Mouse (Mus musculus) gastrocnemius, adult 2 months (tissue): ENCODE measurements around the gene Ttc7b. TPM values are rescaled to one million over a fixed set of nuclear protein-coding genes. Genes with fewer than 3 reads are reported as not detected.

Source experiments
- DNase-seq: peaks from one replicate; pipeline ENCODE4 v3.0.0; 2022
- H3K27ac ChIP-seq: fragments of 200-600 bp; 2 replicates; pipeline ENCODE4 v1.8.1; 2022; ENCODE audit warnings: mild to moderate bottlenecking
- H3K4me3 ChIP-seq: fragments of 200-600 bp; 2 replicates; pipeline ENCODE4 v1.8.1; 2022; ENCODE audit warnings: mild to moderate bottlenecking, moderate library complexity
- CTCF ChIP-seq: fragments of 200-600 bp; IDR thresholded peaks from 2 replicates; pipeline ENCODE4 v1.8.1; 2022; ENCODE audit warnings: antibody characterized with exemption, mild to moderate bottlenecking, moderate library complexity
- intact Hi-C: fragments of 180-260 bp; cut with DNase I; formaldehyde crosslinking; loops from one replicate; pipeline ENCODE4 v1.15.1; 2025
- total RNA-seq, 2 experiments: library from RNA; stranded (reverse); gene quantifications; 2 replicates each; pipeline ENCODE4 v1.2.3; 2021

Ttc7b gene
- total RNA-seq, 2 experiments from 2014 or later: 147 to 160 TPM

- intact Hi-C loops: loop anchor here (10.0 kb wide), 1 partner anchor 61 kb away; no protein-coding TSS in a partner anchor
Measured at GRCm38 (mm10) chr12:100516161-100516838, 4.3 kb downstream of the Ttc7b start.

GRCm38 (mm10) chr12:100515493-100515892, 5.1 kb downstream of the Ttc7b start:
- intact Hi-C loops: loop anchor here (10.0 kb wide), 1 partner anchor 61 kb away; no protein-coding TSS in a partner anchor
- no peak for DNase-seq
- no peak for TF ChIP-seq CTCF
- Histone ChIP-seq H3K27ac (0 out of 2 replicates have a peak overlapping the region, but pooled peaks have one; percentile 6), H3K4me3 (no peak overlapping the region)

More at GRCm38 (mm10) chr12:100516161-100516838, 4.3 kb downstream of the Ttc7b start:
- no peak for TF ChIP-seq CTCF
- no peak for DNase-seq
- Histone ChIP-seq H3K27ac (no peak overlapping the region), H3K4me3 (no peak overlapping the region)

- no peak overlapping the region for H3K4me3 ChIP-seq
- H3K27ac ChIP-seq: peak overlapping the region; percentile 64
- TF ChIP-seq CTCF: no peak
- intact Hi-C loops: loop anchor here (10.0 kb wide), 1 partner anchor 60 kb away; no protein-coding TSS in a partner anchor
- DNase-seq: peak; percentile 22
Measured at GRCm38 (mm10) chr12:100514611-100515010, 6.0 kb downstream of the Ttc7b start.

GRCm38 (mm10) chr12:100513131-100513530, 7.5 kb downstream of the Ttc7b start:
- intact Hi-C loops: loop anchor here (10.0 kb wide), 1 partner anchor 58 kb away; no protein-coding TSS in a partner anchor
- DNase-seq: no peak
- Histone ChIP-seq H3K4me3 (peak overlapping the region; percentile 9; the same call in 1 of the 2 replicates), H3K27ac (peak overlapping the region; percentile 80)
- TF ChIP-seq CTCF: no peak

GRCm38 (mm10) chr12:100512641-100513040, 8.0 kb downstream of the Ttc7b start:
- TF ChIP-seq CTCF: no peak
- intact Hi-C loops: loop anchor here (10.0 kb wide), 1 partner anchor 58 kb away; no protein-coding TSS in a partner anchor
- Histone ChIP-seq H3K27ac (peak overlapping the region; percentile 80), H3K4me3 (peak overlapping the region; percentile 9; the same call in 1 of the 2 replicates)
- peak; percentile 78 for DNase-seq

- intact Hi-C loops: loop anchor here (10.0 kb wide), 1 partner anchor 55 kb away; no protein-coding TSS in a partner anchor
- DNase-seq: peak; percentile 9
- Histone ChIP-seq H3K27ac (peak overlapping the region; percentile 62), H3K4me3 (no peak overlapping the region)
- TF ChIP-seq CTCF: no peak
Measured at GRCm38 (mm10) chr12:100509615-100510282, 10.9 kb downstream of the Ttc7b start.

GRCm38 (mm10) chr12:100508668-100509067, 12.0 kb downstream of the Ttc7b start:
- H3K27ac ChIP-seq: peak overlapping the region; percentile 62
- no peak overlapping the region for H3K4me3 ChIP-seq
- intact Hi-C loops: no loop called here
- DNase-seq: peak; percentile 5
- no peak for TF ChIP-seq CTCF

- peak; percentile 10 for DNase-seq
- intact Hi-C loops: no loop called here
- no peak overlapping the region for H3K4me3 ChIP-seq
- no peak for TF ChIP-seq CTCF
- no peak overlapping the region for H3K27ac ChIP-seq
Measured at GRCm38 (mm10) chr12:100505484-100505883, 15.1 kb downstream of the Ttc7b start.

- Histone ChIP-seq H3K4me3 (no peak overlapping the region), H3K27ac (peak overlapping the region; percentile 62; the same call in 1 of the 2 replicates)
- DNase-seq: peak; percentile 2
- intact Hi-C loops: no loop called here
- no peak for TF ChIP-seq CTCF
Measured at GRCm38 (mm10) chr12:100504585-100504984, 16.0 kb downstream of the Ttc7b start.

- H3K27ac ChIP-seq: peak overlapping the region; percentile 62
- DNase-seq: peak; percentile 22
- no peak for TF ChIP-seq CTCF
- intact Hi-C loops: no loop called here
- H3K4me3 ChIP-seq: no peak overlapping the region
Measured at GRCm38 (mm10) chr12:100503659-100504058, 17.0 kb downstream of the Ttc7b start.

GRCm38 (mm10) chr12:100502544-100502943, 18.1 kb downstream of the Ttc7b start:
- DNase-seq: peak; percentile 14
- peak overlapping the region; percentile 43 for H3K27ac ChIP-seq
- TF ChIP-seq CTCF: no peak
- intact Hi-C loops: no loop called here
- no peak overlapping the region for H3K4me3 ChIP-seq

GRCm38 (mm10) chr12:100501261-100501660, 19.4 kb downstream of the Ttc7b start:
- DNase-seq: peak; percentile 12
- intact Hi-C loops: no loop called here
- TF ChIP-seq CTCF: no peak
- H3K4me3 ChIP-seq: no peak overlapping the region
- H3K27ac ChIP-seq: peak overlapping the region; percentile 20

GRCm38 (mm10) chr12:100499469-100499868, 21.2 kb downstream of the Ttc7b start:
- intact Hi-C loops: no loop called here
- peak; percentile 6 for DNase-seq
- no peak overlapping the region for H3K4me3 ChIP-seq
- no peak for TF ChIP-seq CTCF
- H3K27ac ChIP-seq: no peak overlapping the region
